Mouse (Mus musculus) cerebral cortex, adult 2 months (tissue): Measurements from ENCODE around the gene Gpr135.

ENCODE experiments used
- WGBS: fragments of 180-500 bp; shearing (Covaris S2); methylation state at CpG from one replicate; pipeline ENCODE4 v1.1.7; 2018; 5-methylcytosine and 5-hydroxymethylcytosine counted together

Gene Gpr135

GRCm38 (mm10) chr12:72052571-72052970 is 18.4 kb downstream of the Gpr135 start:
- WGBS = 79% methylated on average over 6 of the region's 6 CpGs

- 87% methylated on average over 4 of the region's 4 CpGs for WGBS
Measured at GRCm38 (mm10) chr12:72050821-72051220, 20.1 kb downstream of the Gpr135 start.

- 91% methylated on average over 5 of the region's 5 CpGs for WGBS
Measured at GRCm38 (mm10) chr12:72050156-72050555, 20.8 kb downstream of the Gpr135 start.

GRCm38 (mm10) chr12:72047513-72047912 is 23.4 kb downstream of the Gpr135 start:
- WGBS = 0% methylated on average over 2 of the region's 2 CpGs

- WGBS = 97% methylated on average over 3 of the region's 3 CpGs
Measured at GRCm38 (mm10) chr12:72041238-72041637, 29.7 kb downstream of the Gpr135 start.

GRCm38 (mm10) chr12:72039501-72039900 is 31.4 kb downstream of the Gpr135 start:
- WGBS = 62% methylated on average over 8 of the region's 8 CpGs

GRCm38 (mm10) chr12:72038866-72039265 is 32.1 kb downstream of the Gpr135 start:
- WGBS = 77% methylated on average over 2 of the region's 2 CpGs

GRCm38 (mm10) chr12:72037049-72037448 is 33.9 kb downstream of the Gpr135 start:
- 89% methylated on average over 6 of the region's 6 CpGs for WGBS

GRCm38 (mm10) chr12:72036097-72036661 is 34.7 kb downstream of the Gpr135 start:
- 86% methylated on average over 9 of the region's 9 CpGs for WGBS

GRCm38 (mm10) chr12:72031794-72032193 is 39.1 kb downstream of the Gpr135 start:
- WGBS = 82% methylated on average over 6 of the region's 6 CpGs

GRCm38 (mm10) chr12:72031171-72031570 is 39.8 kb downstream of the Gpr135 start:
- WGBS = 68% methylated on average over 5 of the region's 5 CpGs

GRCm38 (mm10) chr12:72025275-72025795 is 45.6 kb downstream of the Gpr135 start:
- 74% methylated on average over 6 of the region's 6 CpGs for WGBS

GRCm38 (mm10) chr12:72023572-72023971 is 47.4 kb downstream of the Gpr135 start:
- WGBS = 97% methylated on average over 5 of the region's 5 CpGs

- 95% methylated on average over 3 of the region's 3 CpGs for WGBS
Measured at GRCm38 (mm10) chr12:72022790-72023189, 48.1 kb downstream of the Gpr135 start.

GRCm38 (mm10) chr12:72021543-72021942 is 49.4 kb downstream of the Gpr135 start:
- 70% methylated on average over 5 of the region's 5 CpGs for WGBS

- 92% methylated on average over 4 of the region's 4 CpGs for WGBS
Measured at GRCm38 (mm10) chr12:72020285-72020684, 50.6 kb downstream of the Gpr135 start.
